Mouse (Mus musculus) midbrain, postnatal 0 days (tissue): ENCODE measurements at regions not wholly inside any gene's neighbourhood (a gene's known extent, or its start where the extent isn't known, plus 50 kb on each side); places are given as distances from the start of the nearest gene placed in this dataset.

Source experiments
- ATAC-seq: fragments of 200-750 bp; cut with Nextera tagmentation; 2 replicates; pipeline ENCODE4 v1.8.0; 2017; ENCODE audit warnings: moderate number of reproducible peaks, mild to moderate bottlenecking, moderate TSS enrichment, moderate library complexity; ENCODE audit not compliant: low FRiP score
- DNase-seq: peaks from one replicate; pipeline ENCODE4 v3.0.0-alpha.2; 2015; ENCODE audit warnings: low spot score
- H3K27ac ChIP-seq: fragments of 300-500 bp; sonication (generic); 2 replicates; pipeline ENCODE4 v1.5.1; 2014; ENCODE audit warnings: low read depth, mild to moderate bottlenecking, low read length, mixed read lengths
- H3K27me3 ChIP-seq: fragments of 300-500 bp; sonication (generic); 2 replicates; pipeline ENCODE4 v1.6.1; 2014; ENCODE audit warnings: low read length, control low read depth, mixed read lengths; ENCODE audit not compliant: insufficient read depth
- H3K36me3 ChIP-seq: fragments of 300-500 bp; sonication (generic); 2 replicates; pipeline ENCODE4 v1.6.1; 2014; ENCODE audit warnings: low read length, control low read depth, mixed read lengths; ENCODE audit not compliant: insufficient read depth
- H3K4me1 ChIP-seq: fragments of 300-500 bp; sonication (generic); 2 replicates; pipeline ENCODE4 v1.6.1; 2014; ENCODE audit warnings: mild to moderate bottlenecking, control low read depth, antibody characterized with exemption, low read length, mixed read lengths; ENCODE audit not compliant: insufficient read depth
- H3K4me2 ChIP-seq: fragments of 300-500 bp; sonication (generic); 2 replicates; pipeline ENCODE4 v1.6.1; 2014; ENCODE audit warnings: low read depth, mild to moderate bottlenecking, low read length, mixed read lengths; ENCODE audit not compliant: poor library complexity, severe bottlenecking
- H3K4me3 ChIP-seq: fragments of 300-500 bp; sonication (generic); 2 replicates; pipeline ENCODE4 v1.5.1; 2014; ENCODE audit warnings: low read depth, mild to moderate bottlenecking, low read length, moderate library complexity
- H3K9ac ChIP-seq: fragments of 300-500 bp; sonication (generic); replicated peaks from 2 replicates; pipeline ENCODE4 v1.6.1; 2014; ENCODE audit warnings: mild to moderate bottlenecking, low read length, moderate library complexity, mixed read lengths; ENCODE audit not compliant: poor library complexity, severe bottlenecking
- H3K9me3 ChIP-seq: fragments of 300-500 bp; sonication (generic); 2 replicates; pipeline ENCODE4 v1.6.1; 2016; ENCODE audit warnings: low read length, control low read depth
- CTCF ChIP-seq: IDR thresholded peaks from 2 replicates; pipeline ENCODE4 v1.5.1; 2016; ENCODE audit warnings: antibody characterized with exemption, mild to moderate bottlenecking
- WGBS: fragments of 180-500 bp; shearing (Covaris S2); extraction: QIAGEN DNeasy Blood & Tissue Kit; methylation state at CpG from one replicate; pipeline ENCODE4 v1.1.7; 2014; 5-methylcytosine and 5-hydroxymethylcytosine counted together

DNA sequence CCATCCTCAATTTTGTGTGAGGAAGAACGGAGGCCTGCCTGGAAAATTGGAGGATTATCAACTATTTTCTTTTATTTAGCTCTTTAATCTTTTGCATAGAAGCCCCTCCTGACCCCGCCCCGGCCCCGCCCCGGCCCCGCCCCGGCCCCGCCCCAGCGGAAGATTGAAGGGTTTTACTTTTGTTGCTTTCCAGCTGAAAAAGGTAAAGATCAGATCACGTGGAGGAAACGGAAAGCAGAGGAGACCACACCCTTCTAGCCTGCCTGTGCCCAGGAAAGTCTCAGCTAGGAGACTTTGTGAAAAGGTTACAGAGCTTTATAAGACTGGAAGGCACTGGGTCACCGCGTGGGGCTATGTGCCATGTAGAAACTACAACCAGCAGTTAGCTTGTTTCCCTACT is 186.5 kb upstream of the Ccdc122 start:
- H3K27me3 ChIP-seq: no peaks in the 10 kb centered on the region
- TF ChIP-seq CTCF: no peak
- no peak overlapping the region for H3K27ac ChIP-seq
- DNase-seq: no peak
- no peaks in the 10 kb centered on the region for H3K36me3 ChIP-seq
- no peaks in the 10 kb centered on the region for H3K9me3 ChIP-seq
- H3K4me1 ChIP-seq: no peaks in the 10 kb centered on the region
- ATAC-seq: no peak
- 52% methylated on average over 13 of the region's 13 CpGs for WGBS
- H3K4me3 ChIP-seq: no peak overlapping the region
- H3K9ac ChIP-seq: no peak overlapping the region
- no peak overlapping the region for H3K4me2 ChIP-seq

GRCm38 (mm10) chr14:76849636-76850035 is 186.9 kb upstream of the Ccdc122 start:
- no peak overlapping the region for H3K4me3 ChIP-seq
- no peaks in the 10 kb centered on the region for H3K9me3 ChIP-seq
- no peaks in the 10 kb centered on the region for H3K4me1 ChIP-seq
- WGBS: 75% methylated on average over 6 of the region's 6 CpGs
- H3K36me3 ChIP-seq: no peaks in the 10 kb centered on the region
- no peak for ATAC-seq
- H3K9ac ChIP-seq: no peak overlapping the region
- H3K27me3 ChIP-seq: no peaks in the 10 kb centered on the region
- no peak overlapping the region for H3K27ac ChIP-seq
- no peak for TF ChIP-seq CTCF
- no peak for DNase-seq
- H3K4me2 ChIP-seq: no peak overlapping the region

DNA sequence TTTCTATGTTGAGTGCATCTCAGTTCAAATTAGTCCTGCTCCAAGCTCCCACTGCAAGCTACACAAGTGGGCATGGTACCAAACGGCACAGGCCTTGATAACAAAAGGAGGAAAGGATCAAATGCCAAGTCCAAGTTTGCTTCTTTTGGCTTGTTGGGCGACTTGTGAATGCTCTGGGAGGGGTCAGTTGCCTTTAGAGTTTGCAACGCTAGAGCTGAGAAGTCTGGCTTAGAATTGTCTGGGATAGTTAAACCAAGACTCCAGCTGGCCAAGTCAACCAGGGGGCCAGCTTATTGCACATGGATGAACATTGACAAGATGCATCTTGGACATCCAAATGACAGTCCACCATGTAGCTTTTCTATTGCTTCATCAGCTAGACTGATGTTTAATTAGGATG is 187.5 kb upstream of the Ccdc122 start:
- Histone ChIP-seq H3K4me3 (no peak overlapping the region), H3K9ac (no peak overlapping the region), H3K4me1 (no peaks in the 10 kb centered on the region), H3K27ac (no peak overlapping the region), H3K4me2 (no peak overlapping the region), H3K9me3 (no peaks in the 10 kb centered on the region), H3K36me3 (no peaks in the 10 kb centered on the region), H3K27me3 (no peaks in the 10 kb centered on the region)
- ATAC-seq (no peak), DNase-seq (peak; percentile 80)
- TF ChIP-seq CTCF: no peak
- WGBS: 58% methylated on average over 3 of the region's 3 CpGs

GRCm38 (mm10) chr14:76845706-76846105 is 190.9 kb upstream of the Ccdc122 start:
- no peak overlapping the region for H3K4me3 ChIP-seq
- no peak overlapping the region for H3K9ac ChIP-seq
- H3K9me3 ChIP-seq: no peaks in the 10 kb centered on the region
- ATAC-seq (no peak), DNase-seq (no peak)
- WGBS: 77% methylated on average over 3 of the region's 3 CpGs
- no peaks in the 10 kb centered on the region for H3K4me1 ChIP-seq
- H3K27ac ChIP-seq: no peak overlapping the region
- H3K27me3 ChIP-seq: no peaks in the 10 kb centered on the region
- H3K36me3 ChIP-seq: no peaks in the 10 kb centered on the region
- no peak overlapping the region for H3K4me2 ChIP-seq
- no peak for TF ChIP-seq CTCF

- Histone ChIP-seq H3K4me3 (no peak overlapping the region), H3K27ac (no peak overlapping the region), H3K4me2 (no peak overlapping the region), H3K9me3 (no peaks in the 10 kb centered on the region), H3K4me1 (no peaks in the 10 kb centered on the region), H3K9ac (no peak overlapping the region), H3K27me3 (no peaks in the 10 kb centered on the region), H3K36me3 (no peaks in the 10 kb centered on the region)
- no peak for TF ChIP-seq CTCF
- WGBS: 97% methylated on average over 1 of the region's 1 CpGs
- ATAC-seq (no peak), DNase-seq (no peak)
Observed at GRCm38 (mm10) chr14:76844717-76845116, 191.9 kb upstream of the Ccdc122 start.

GRCm38 (mm10) chr14:76837583-76838220 is 198.9 kb upstream of the Ccdc122 start:
- ATAC-seq: no peak
- WGBS: 88% methylated on average over 5 of the region's 5 CpGs
- H3K36me3 ChIP-seq: no peaks in the 10 kb centered on the region
- H3K9me3 ChIP-seq: no peaks in the 10 kb centered on the region
- no peak for DNase-seq
- H3K4me1 ChIP-seq: 0 out of 2 replicates have a peak, but pooled peaks cover 3% of the 10 kb centered on the region
- no peaks in the 10 kb centered on the region for H3K27me3 ChIP-seq
- no peak overlapping the region for H3K4me3 ChIP-seq
- H3K9ac ChIP-seq: no peak overlapping the region
- no peak overlapping the region for H3K4me2 ChIP-seq
- no peak overlapping the region for H3K27ac ChIP-seq
- no peak for TF ChIP-seq CTCF
